Mouse (Mus musculus) urinary bladder, adult 18-20 months (tissue): ENCODE data around the gene Ino80.

Experiments used
- DNase-seq, 2 experiments: peaks; one replicate each; pipeline ENCODE4 v3.0.0; 2022; ENCODE audit warnings: low spot score in 2 of 2, mixed read lengths in 2 of 2

Gene Ino80

GRCm38 (mm10) chr2:119323866-119324575 lies 153.5 kb downstream of the Ino80 start:
- DNase-seq = no peak
